ENCODE assay signal across 11 mouse cellular contexts in genomic region chr16:91734771-91735170, GRCm38 (mm10). TPM values are rescaled to one million over a fixed set of nuclear protein-coding genes. Genes with fewer than 3 reads are reported as not detected.
DNase-seq lines count a peak whose midpoint lies in the region; ATAC-seq and TF ChIP-seq lines count a peak whose summit lies in the region.
"Had no signal": no experiment of that assay in that cellular context is flagged by ENCODE, and none has a peak within 500 bp of the region (broad histone marks: within the 10 kb centered on the region; RNA-seq: fewer than 3 reads in every experiment).

No protein-coding gene starts in this region.

- 56% methylated on average over 5 of the region's 5 CpGs for WGBS in limb, embryonic 14.5 days

- no peak for ATAC-seq in limb, embryonic 14.5 days (ENCODE audit: low FRiP score, low read depth)
- ATAC-seq: midbrain, embryonic 13.5 days had no signal

- H3K4me3 ChIP-seq in layer of hippocampus, adult 2 months, result no peak overlapping the region
- H3K4me3 ChIP-seq in limb, embryonic 14.5 days (replicated peaks; ENCODE audit: low read length), result no peak overlapping the region
- H3K4me3 ChIP-seq: midbrain, embryonic 13.5 days had no signal

- TF ChIP-seq POLR2A in limb, embryonic 14.5 days (IDR thresholded peaks at IDR 0.05; ENCODE audit: borderline replicate concordance, extremely low read depth, insufficient read depth, insufficient read length), result no peak

- DNase-seq in adrenal gland, postnatal 36 days, result peak; percentile 9 to 49
- DNase-seq in adrenal gland, postnatal 4 days (ENCODE audit: low spot score in 2 of 2), result no peak
- DNase-seq in layer of hippocampus, adult 2 months (ENCODE audit: low spot score in 2 of 2), result no peak
- DNase-seq in layer of hippocampus, adult 8-10 months (ENCODE audit: low spot score in 2 of 2), result no peak
- peak; percentile 83 for DNase-seq in adipocyte (ENCODE audit: low spot score)
- DNase-seq in limb, embryonic 14.5 days (ENCODE audit: low spot score), result peak; percentile 12
- DNase-seq in embryo, embryonic 11 days, result no peak
- no peak for DNase-seq in layer of hippocampus, postnatal 36 days
- DNase-seq: cerebellum, postnatal 25 days; right cerebral cortex, postnatal 14 days had no signal

- H3K9ac ChIP-seq in limb, embryonic 14.5 days (ENCODE audit: low read depth, low read length, severe bottlenecking), result no peak overlapping the region
- H3K9ac ChIP-seq: midbrain, embryonic 13.5 days had no signal

- no peaks in the 10 kb centered on the region for H3K27me3 ChIP-seq in limb, embryonic 14.5 days (ENCODE audit: control insufficient read depth, insufficient read depth, low read length)
- H3K27me3 ChIP-seq: midbrain, embryonic 13.5 days had no signal

- TF ChIP-seq CTCF in layer of hippocampus, adult 2 months (conservative IDR thresholded peaks at IDR 0.05), result no peak

- H3K36me3 ChIP-seq in limb, embryonic 14.5 days (ENCODE audit: control insufficient read depth, insufficient read depth, low read length), result no peaks in the 10 kb centered on the region
- H3K36me3 ChIP-seq: midbrain, embryonic 13.5 days had no signal

- no peaks in the 10 kb centered on the region for H3K9me3 ChIP-seq in limb, embryonic 14.5 days (ENCODE audit: control insufficient read depth, low read length)
- H3K9me3 ChIP-seq: midbrain, embryonic 13.5 days had no signal

- H3K4me2 ChIP-seq in limb, embryonic 14.5 days (replicated peaks; ENCODE audit: low read depth, low read length, severe bottlenecking), result no peak overlapping the region
- H3K4me2 ChIP-seq: midbrain, embryonic 13.5 days had no signal

- peak overlapping the region; percentile 62; the same call in 1 of the 2 replicates for H3K27ac ChIP-seq in layer of hippocampus, adult 2 months
- H3K27ac ChIP-seq in limb, embryonic 14.5 days (replicated peaks; ENCODE audit: low read depth, low read length), result no peak overlapping the region
- H3K27ac ChIP-seq: midbrain, embryonic 13.5 days had no signal

- peaks cover 15% of the 10 kb centered on the region for H3K4me1 ChIP-seq in limb, embryonic 14.5 days (ENCODE audit: control insufficient read depth, insufficient read depth, low read length)

RNA-seq across cellular contexts. Expression of gene Itsn1, which starts 5.7 kb away (rescaled TPM):
- 10 to 100 TPM; 33.6 to 49.3 TPM for total RNA-seq in adrenal gland, postnatal 36 days (2021)
- total RNA-seq in adrenal gland, postnatal 4 days (2021), result 10 to 100 TPM; 54.5 to 59.7 TPM
- 100 to 1,000 TPM; 160 to 176 TPM for total RNA-seq in layer of hippocampus, adult 2 months (2021)
- 100 to 1,000 TPM; 141 to 206 (median 179) TPM for total RNA-seq in layer of hippocampus, adult 8-10 months (2022)
- polyA plus RNA-seq in limb, embryonic 14.5 days (2012; rRNA removed), result 46.6 and 48.6 TPM in 2 replicates
- polyA plus RNA-seq in limb, embryonic 14.5 days (2014; fragmentation: Nextera tagmentation; extraction: Ambion mirVana), result 24.8 and 30.2 TPM in 2 replicates
- 100 to 1,000 TPM; 158 to 175 TPM for total RNA-seq in layer of hippocampus, postnatal 36 days (2021)

RNA-seq across cellular contexts. Expression of gene Cryzl1, which starts 6.0 kb away (rescaled TPM):
- 10 to 100 TPM; 47.5 to 57.9 TPM for total RNA-seq in adrenal gland, postnatal 36 days (2021)
- 10 to 100 TPM; 61.0 to 67.9 TPM for total RNA-seq in adrenal gland, postnatal 4 days (2021)
- 100 to 1,000 TPM; 104 to 111 TPM for total RNA-seq in layer of hippocampus, adult 2 months (2021)
- 100 to 1,000 TPM; 106 to 131 (median 119) TPM for total RNA-seq in layer of hippocampus, adult 8-10 months (2022)
- polyA plus RNA-seq in limb, embryonic 14.5 days (2012; rRNA removed), result 54.3 and 58.4 TPM in 2 replicates
- polyA plus RNA-seq in limb, embryonic 14.5 days (2014; fragmentation: Nextera tagmentation; extraction: Ambion mirVana), result 69.1 and 69.9 TPM in 2 replicates
- total RNA-seq in layer of hippocampus, postnatal 36 days (2021), result 100 to 1,000 TPM; 106 to 108 TPM

RNA-seq across cellular contexts. Expression of gene Donson, which starts 46.2 kb away (rescaled TPM):
- total RNA-seq in adrenal gland, postnatal 36 days (2021), result 1 to 10 TPM; 5.3 to 5.4 TPM
- 10 to 100 TPM; 15.0 to 21.0 TPM for total RNA-seq in adrenal gland, postnatal 4 days (2021)
- 10 to 100 TPM; 24.4 to 28.8 TPM for total RNA-seq in layer of hippocampus, adult 2 months (2021)
- total RNA-seq in layer of hippocampus, adult 8-10 months (2022), result 10 to 100 TPM; 20.7 to 25.7 (median 22.6) TPM
- polyA plus RNA-seq in limb, embryonic 14.5 days (2012; rRNA removed), result 28.4 and 33.2 TPM in 2 replicates
- 19.8 and 22.8 TPM in 2 replicates for polyA plus RNA-seq in limb, embryonic 14.5 days (2014; fragmentation: Nextera tagmentation; extraction: Ambion mirVana)
- total RNA-seq in layer of hippocampus, postnatal 36 days (2021), result 10 to 100 TPM; 22.2 to 27.2 TPM

Comparison
In these comparisons a context has a peak if more than half of its experiments do, and no peak if none do; other contexts are left out.
1. DNase-seq: peak in adrenal gland, postnatal 36 days (2 of 2), adipocyte (single experiment) and limb, embryonic 14.5 days (single experiment); none in adrenal gland, postnatal 4 days (0 of 2), layer of hippocampus, adult 2 months (0 of 2), layer of hippocampus, adult 8-10 months (0 of 2), embryo, embryonic 11 days (single experiment) and layer of hippocampus, postnatal 36 days (0 of 2).